Mouse (Mus musculus) liver, embryonic 13.5 days (tissue): ENCODE data around the gene Vwf. TPM values are rescaled to one million over a fixed set of nuclear protein-coding genes. Genes with fewer than 3 reads are reported as not detected.

ENCODE experiments used
- ATAC-seq: fragments of 200-750 bp; cut with Nextera tagmentation; 2 replicates; pipeline ENCODE4 v1.8.0; 2017; ENCODE audit warnings: low read depth, mild to moderate bottlenecking, moderate number of reproducible peaks, moderate library complexity
- DNase-seq: peaks from one replicate; pipeline ENCODE4 v3.0.0; 2022
- H3K27ac ChIP-seq: fragments of 300-500 bp; sonication (generic); 2 replicates; pipeline ENCODE4 v1.5.1; 2015; ENCODE audit warnings: moderate library complexity, mild to moderate bottlenecking, inconsistent platforms
- H3K27me3 ChIP-seq: fragments of 300-500 bp; sonication (generic); 2 replicates; pipeline ENCODE4 v1.6.1; 2015; ENCODE audit warnings: mild to moderate bottlenecking, inconsistent platforms
- H3K36me3 ChIP-seq: fragments of 300-500 bp; sonication (generic); 2 replicates; pipeline ENCODE4 v1.6.1; 2015; ENCODE audit warnings: mild to moderate bottlenecking, inconsistent platforms
- H3K4me1 ChIP-seq: fragments of 300-500 bp; sonication (generic); replicated peaks from 2 replicates; pipeline ENCODE4 v1.6.1; 2015; ENCODE audit warnings: inconsistent platforms
- H3K4me2 ChIP-seq: fragments of 300-500 bp; sonication (generic); 2 replicates; pipeline ENCODE4 v1.6.1; 2015; ENCODE audit warnings: inconsistent platforms, mild to moderate bottlenecking, moderate library complexity
- H3K4me3 ChIP-seq: fragments of 300-500 bp; sonication (generic); replicated peaks from 2 replicates; pipeline ENCODE4 v1.5.1; 2015; ENCODE audit warnings: mild to moderate bottlenecking, inconsistent platforms
- H3K9ac ChIP-seq: fragments of 300-500 bp; sonication (generic); 2 replicates; pipeline ENCODE4 v1.6.1; 2015; ENCODE audit warnings: mild to moderate bottlenecking, inconsistent platforms
- H3K9me3 ChIP-seq: fragments of 300-500 bp; sonication (generic); replicated peaks from 2 replicates; pipeline ENCODE4 v1.6.1; 2016; ENCODE audit warnings: inconsistent platforms
- WGBS: fragments of 180-500 bp; shearing (Covaris S2); methylation state at CpG from one replicate; pipeline ENCODE4 v1.1.7; 2015; ENCODE audit not compliant: insufficient replicate concordance; 5-methylcytosine and 5-hydroxymethylcytosine counted together
- polyA plus RNA-seq: library from polyadenylated mRNA; unstranded; fragments of >200 nt; fragmentation: Nextera tagmentation; extraction: Ambion mirVana; gene quantifications from 2 replicates; pipeline ENCODE4 v1.2.1, GENCODE M21; 2015

The Vwf gene
- polyA plus RNA-seq, 1 experiment from 2014 or later, result 13.3 TPM

- no peak overlapping the region for H3K4me2 ChIP-seq
- DNase-seq (no peak), ATAC-seq (no peak)
- H3K27ac ChIP-seq, result no peak overlapping the region
- H3K27me3 ChIP-seq, result no peaks in the 10 kb centered on the region
- H3K9ac ChIP-seq, result no peak overlapping the region
- no peaks in the 10 kb centered on the region for H3K36me3 ChIP-seq
- 76% methylated on average over 8 of the region's 8 CpGs for WGBS
- no peaks in the 10 kb centered on the region for H3K4me1 ChIP-seq
- no peaks in the 10 kb centered on the region for H3K9me3 ChIP-seq
- H3K4me3 ChIP-seq, result no peak overlapping the region
These were observed 94.6 kb downstream of the Vwf start for GRCm38 (mm10) chr6:125641146-125641545.

GRCm38 (mm10) chr6:125648964-125649363, 102.4 kb downstream of the Vwf start:
- DNase-seq, result no peak
- 69% methylated on average over 12 of the region's 12 CpGs for WGBS
- H3K27me3 ChIP-seq, result no peaks in the 10 kb centered on the region

GRCm38 (mm10) chr6:125651335-125651734, 104.8 kb downstream of the Vwf start:
- Histone ChIP-seq H3K9ac (no peak overlapping the region), H3K36me3 (no peaks in the 10 kb centered on the region), H3K27me3 (no peaks in the 10 kb centered on the region), H3K27ac (no peak overlapping the region), H3K9me3 (no peaks in the 10 kb centered on the region), H3K4me3 (no peak overlapping the region), H3K4me1 (no peaks in the 10 kb centered on the region), H3K4me2 (no peak overlapping the region)
- no peak for ATAC-seq
- 50% methylated on average over 3 of the region's 3 CpGs for WGBS
- no peak for DNase-seq

More at GRCm38 (mm10) chr6:125648964-125649363, 102.4 kb downstream of the Vwf start:
- H3K27ac ChIP-seq, result no peak overlapping the region
- H3K4me2 ChIP-seq, result no peak overlapping the region
- ATAC-seq, result no peak
- H3K4me1 ChIP-seq, result no peaks in the 10 kb centered on the region
- no peak overlapping the region for H3K9ac ChIP-seq
- no peaks in the 10 kb centered on the region for H3K9me3 ChIP-seq
- H3K4me3 ChIP-seq, result no peak overlapping the region
- H3K36me3 ChIP-seq, result no peaks in the 10 kb centered on the region

GRCm38 (mm10) chr6:125653416-125653815, 106.8 kb downstream of the Vwf start:
- Histone ChIP-seq H3K4me2 (no peak overlapping the region), H3K27me3 (no peaks in the 10 kb centered on the region), H3K4me3 (no peak overlapping the region), H3K9me3 (no peaks in the 10 kb centered on the region), H3K4me1 (no peaks in the 10 kb centered on the region), H3K36me3 (no peaks in the 10 kb centered on the region), H3K9ac (no peak overlapping the region), H3K27ac (no peak overlapping the region)
- DNase-seq, result no peak
- WGBS, result 40% methylated on average over 1 of the region's 1 CpGs
- ATAC-seq, result no peak

- H3K27me3 ChIP-seq, result no peaks in the 10 kb centered on the region
- no peaks in the 10 kb centered on the region for H3K4me1 ChIP-seq
- H3K9me3 ChIP-seq, result no peaks in the 10 kb centered on the region
- DNase-seq (no peak), ATAC-seq (no peak)
- H3K4me3 ChIP-seq, result no peak overlapping the region
- H3K27ac ChIP-seq, result no peak overlapping the region
- H3K9ac ChIP-seq, result no peak overlapping the region
- no peak overlapping the region for H3K4me2 ChIP-seq
- H3K36me3 ChIP-seq, result no peaks in the 10 kb centered on the region
- WGBS, result 67% methylated on average over 13 of the region's 13 CpGs
These were observed 110.3 kb downstream of the Vwf start for GRCm38 (mm10) chr6:125656921-125657320.

GRCm38 (mm10) chr6:125657966-125658365, 111.4 kb downstream of the Vwf start:
- H3K4me1 ChIP-seq, result no peaks in the 10 kb centered on the region
- H3K9me3 ChIP-seq, result no peaks in the 10 kb centered on the region
- no peak overlapping the region for H3K4me3 ChIP-seq
- no peak overlapping the region for H3K27ac ChIP-seq
- 67% methylated on average over 5 of the region's 5 CpGs for WGBS
- DNase-seq (no peak), ATAC-seq (no peak)
- no peaks in the 10 kb centered on the region for H3K36me3 ChIP-seq
- no peak overlapping the region for H3K4me2 ChIP-seq
- H3K27me3 ChIP-seq, result no peaks in the 10 kb centered on the region
- no peak overlapping the region for H3K9ac ChIP-seq

GRCm38 (mm10) chr6:125661106-125661877, 114.7 kb downstream of the Vwf start:
- Histone ChIP-seq H3K27me3 (no peaks in the 10 kb centered on the region), H3K9ac (no peak overlapping the region), H3K4me2 (no peak overlapping the region), H3K9me3 (no peaks in the 10 kb centered on the region), H3K36me3 (no peaks in the 10 kb centered on the region), H3K4me3 (no peak overlapping the region), H3K27ac (no peak overlapping the region), H3K4me1 (no peaks in the 10 kb centered on the region)
- WGBS, result 40% methylated on average over 14 of the region's 14 CpGs
- ATAC-seq, result no peak
- DNase-seq, result peak; percentile 17

GRCm38 (mm10) chr6:125663906-125664305, 117.3 kb downstream of the Vwf start:
- Histone ChIP-seq H3K27me3 (no peaks in the 10 kb centered on the region), H3K4me3 (no peak overlapping the region), H3K4me1 (no peaks in the 10 kb centered on the region), H3K9me3 (no peaks in the 10 kb centered on the region), H3K9ac (no peak overlapping the region), H3K36me3 (no peaks in the 10 kb centered on the region), H3K4me2 (no peak overlapping the region), H3K27ac (no peak overlapping the region)
- DNase-seq (no peak), ATAC-seq (no peak)
- WGBS, result 64% methylated on average over 2 of the region's 2 CpGs

GRCm38 (mm10) chr6:125671835-125672234, 125.3 kb downstream of the Vwf start:
- no peak overlapping the region for H3K4me3 ChIP-seq
- no peak for DNase-seq
- no peaks in the 10 kb centered on the region for H3K4me1 ChIP-seq
- H3K4me2 ChIP-seq, result no peak overlapping the region
- no peak overlapping the region for H3K9ac ChIP-seq
- no peaks in the 10 kb centered on the region for H3K36me3 ChIP-seq
- 58% methylated on average over 3 of the region's 3 CpGs for WGBS
- H3K27me3 ChIP-seq, result no peaks in the 10 kb centered on the region
- no peak overlapping the region for H3K27ac ChIP-seq
- no peak for ATAC-seq
- no peaks in the 10 kb centered on the region for H3K9me3 ChIP-seq

GRCm38 (mm10) chr6:125678492-125678891, 131.9 kb downstream of the Vwf start:
- ATAC-seq (no peak), DNase-seq (no peak)
- Histone ChIP-seq H3K9me3 (no peaks in the 10 kb centered on the region), H3K36me3 (no peaks in the 10 kb centered on the region), H3K27me3 (no peaks in the 10 kb centered on the region), H3K4me1 (no peaks in the 10 kb centered on the region), H3K27ac (no peak overlapping the region), H3K9ac (no peak overlapping the region), H3K4me3 (no peak overlapping the region), H3K4me2 (no peak overlapping the region)
- 38% methylated on average over 1 of the region's 1 CpGs for WGBS

GRCm38 (mm10) chr6:125680613-125681012, 134.0 kb downstream of the Vwf start:
- Histone ChIP-seq H3K36me3 (no peaks in the 10 kb centered on the region), H3K9ac (no peak overlapping the region), H3K4me3 (no peak overlapping the region), H3K27me3 (no peaks in the 10 kb centered on the region), H3K27ac (no peak overlapping the region), H3K9me3 (no peaks in the 10 kb centered on the region), H3K4me1 (no peaks in the 10 kb centered on the region), H3K4me2 (no peak overlapping the region)
- DNase-seq, result no peak
- no peak for ATAC-seq
- WGBS, result 77% methylated on average over 11 of the region's 11 CpGs

GRCm38 (mm10) chr6:125685420-125685819, 138.8 kb downstream of the Vwf start:
- H3K27me3 ChIP-seq, result peaks cover 3% of the 10 kb centered on the region
- ATAC-seq, result no peak

More at GRCm38 (mm10) chr6:125685420-125685819, 138.8 kb downstream of the Vwf start:
- H3K27ac ChIP-seq, result no peak overlapping the region
- H3K9ac ChIP-seq, result no peak overlapping the region
- no peak overlapping the region for H3K4me2 ChIP-seq
- no peaks in the 10 kb centered on the region for H3K4me1 ChIP-seq
- H3K4me3 ChIP-seq, result no peak overlapping the region
- H3K9me3 ChIP-seq, result no peaks in the 10 kb centered on the region
- H3K36me3 ChIP-seq, result no peaks in the 10 kb centered on the region
- DNase-seq, result no peak
